Mouse (Mus musculus) CH12.LX (cell line): ENCODE results near the gene Dixdc1. TPM values are rescaled to one million over a fixed set of nuclear protein-coding genes. Genes with fewer than 3 reads are reported as not detected.
A peak's percentile ranks its signal among the peaks of the same experiment; 100 is the strongest.

Source experiments
- DNase-seq: peaks from one replicate; pipeline ENCODE4 v3.0.0-alpha.2; 2013; ENCODE audit errors: extremely low read depth
- H3K27ac ChIP-seq: 2 replicates; pipeline ENCODE4 v1.5.1; 2012; ENCODE audit warnings: low read depth, mild to moderate bottlenecking, control low read depth, moderate library complexity; ENCODE audit not compliant: insufficient read depth
- H3K27me3 ChIP-seq: replicated peaks from 2 replicates; pipeline ENCODE3; 2012; ENCODE audit warnings: inconsistent platforms
- H3K36me3 ChIP-seq, 2 experiments: replicated peaks in 1 of 2; 2 replicates each; pipeline versions ENCODE3 to v1.6.1; 2012; ENCODE audit warnings: inconsistent platforms in 1 of 2, low read length in 1 of 2, mild to moderate bottlenecking in 1 of 2, mixed read lengths in 1 of 2, moderate library complexity in 1 of 2; ENCODE audit not compliant: control insufficient read depth in 1 of 2, insufficient read depth in 1 of 2
- H3K4me1 ChIP-seq, 2 experiments: 2 replicates each; pipeline ENCODE4 v1.6.1; 2012; ENCODE audit warnings: inconsistent platforms in 1 of 2, moderate library complexity in 1 of 2; ENCODE audit not compliant: insufficient read depth in 2 of 2, control insufficient read depth in 1 of 2
- H3K4me2 ChIP-seq: 2 replicates; pipeline ENCODE4 v1.6.1; 2012; ENCODE audit warnings: low read depth, mild to moderate bottlenecking, control low read depth; ENCODE audit not compliant: poor library complexity, insufficient read depth, severe bottlenecking
- H3K4me3 ChIP-seq, 3 experiments: fragments of 150-350 bp in 1 of 3; sonication (generic) in 1 of 3; replicated peaks in 1 of 3; 2 replicates each; pipeline versions ENCODE3 to v1.5.1; 2011 to 2012; ENCODE audit warnings: low read depth in 2 of 3, low read length in 2 of 3, mild to moderate bottlenecking in 2 of 3, moderate library complexity in 2 of 3, control low read depth in 1 of 3, improper control_type of control experiment in 1 of 3, inconsistent platforms in 1 of 3, mixed read lengths in 1 of 3; ENCODE audit not compliant: poor library complexity in 1 of 3
- H3K79me2 ChIP-seq: replicated peaks from 2 replicates; pipeline ENCODE4 v1.6.1; 2012; ENCODE audit warnings: mild to moderate bottlenecking, moderate library complexity; ENCODE audit not compliant: control insufficient read depth, poor library complexity, insufficient read depth, severe bottlenecking; ENCODE audit errors: extremely low read depth
- H3K9ac ChIP-seq: 2 replicates; pipeline ENCODE4 v1.6.1; 2012; ENCODE audit warnings: low read depth, mild to moderate bottlenecking, control low read depth, moderate library complexity; ENCODE audit not compliant: insufficient read depth
- H3K9me3 ChIP-seq: replicated peaks from 2 replicates; pipeline ENCODE3; 2012; ENCODE audit warnings: low read length, inconsistent platforms, mixed read lengths
- CTCF ChIP-seq, 2 experiments: IDR thresholded peaks in 1 of 2; conservative IDR thresholded peaks in 1 of 2; 2 replicates each; pipeline ENCODE4 v1.5.1; 2011 to 2012; ENCODE audit warnings: low read depth in 2 of 2, low read length in 2 of 2, improper control_type of control experiment in 1 of 2, inconsistent platforms in 1 of 2, mild to moderate bottlenecking in 1 of 2, moderate library complexity in 1 of 2
- ETS1 ChIP-seq: conservative IDR thresholded peaks from 2 replicates; pipeline ENCODE4 v1.6.1; 2012; ENCODE audit warnings: low read depth, mild to moderate bottlenecking, inconsistent platforms, low read length, improper control_type of control experiment, moderate library complexity
- JUND ChIP-seq: conservative IDR thresholded peaks from 2 replicates; pipeline ENCODE4 v1.6.1; 2011; ENCODE audit warnings: low read depth, low read length, improper control_type of control experiment
- MAX ChIP-seq: IDR thresholded peaks from 2 replicates; pipeline ENCODE4 v1.6.1; 2011; ENCODE audit warnings: low read length, improper control_type of control experiment
- MEF2A ChIP-seq: IDR thresholded peaks from 2 replicates; pipeline ENCODE4 v1.6.1; 2014; ENCODE audit warnings: low read depth, mild to moderate bottlenecking, inconsistent platforms, low read length, improper control_type of control experiment, borderline replicate concordance
- MXI1 ChIP-seq: IDR thresholded peaks from 2 replicates; pipeline ENCODE4 v1.6.1; 2011; ENCODE audit warnings: mild to moderate bottlenecking, low read depth, low read length, improper control_type of control experiment
- MYC ChIP-seq: IDR thresholded peaks from 2 replicates; pipeline ENCODE4 v1.6.1; 2011; ENCODE audit warnings: low read depth, mild to moderate bottlenecking, improper control_type of control experiment, low read length
- NRF1 ChIP-seq: IDR thresholded peaks from 2 replicates; pipeline ENCODE4 v1.6.1; 2014; ENCODE audit warnings: low read depth, mild to moderate bottlenecking, inconsistent platforms, low read length, improper control_type of control experiment, moderate library complexity
- POLR2AphosphoS2 ChIP-seq: IDR thresholded peaks from 2 replicates; pipeline ENCODE4 v1.6.1; 2011; ENCODE audit warnings: low read depth, low read length, improper control_type of control experiment
- RAD21 ChIP-seq: IDR thresholded peaks from 2 replicates; pipeline ENCODE4 v1.6.1; 2011; ENCODE audit warnings: low read depth, mild to moderate bottlenecking, low read length, improper control_type of control experiment, moderate library complexity
- RCOR1 ChIP-seq: conservative IDR thresholded peaks from 2 replicates; pipeline ENCODE4 v1.6.1; 2012; ENCODE audit warnings: low read depth, mild to moderate bottlenecking, inconsistent platforms, low read length, improper control_type of control experiment
- SMC3 ChIP-seq: IDR thresholded peaks from 2 replicates; pipeline ENCODE4 v1.6.1; 2011; ENCODE audit warnings: low read depth, low read length, improper control_type of control experiment
- ZKSCAN1 ChIP-seq: IDR thresholded peaks from 2 replicates; pipeline ENCODE4 v1.6.1; 2012; ENCODE audit warnings: low read depth, inconsistent platforms, low read length, improper control_type of control experiment, borderline replicate concordance
- ZMIZ1 ChIP-seq: IDR thresholded peaks from 2 replicates; pipeline ENCODE4 v1.6.1; 2012; ENCODE audit warnings: low read depth, mild to moderate bottlenecking, inconsistent platforms, low read length, improper control_type of control experiment
- dilution Hi-C: fragments of 300-500 bp; cut with MboI; formaldehyde crosslinking; loops from 2 replicates; pipeline ENCODE4 v1.14.3; 2020; ENCODE audit warnings: low sequenced_read_pairs; ENCODE audit not compliant: extremely low pct_unique_long_range_greater_than_20kb, extremely low pct_ligation_motif_present
- in situ Hi-C: fragments of 300-500 bp; cut with MboI; formaldehyde crosslinking; loops from 3 replicates; pipeline ENCODE4 v1.14.3; 2019; ENCODE audit warnings: low sequenced_read_pairs, low pct_ligation_motif_present, low pct_unique_long_range_greater_than_20kb, mixed read lengths
- polyA plus RNA-seq: library from polyadenylated mRNA; unstranded; fragments of >175 nt; gene quantifications from 2 replicates; pipeline ENCODE4 v1.2.1, GENCODE M21; 2012; ENCODE audit warnings: low read depth; ENCODE audit not compliant: insufficient read length
- total RNA-seq, 2 experiments: library from RNA; depleted of rRNA; stranded (reverse); fragments of 300-350 nt in 1 of 2; fragments of >200 nt in 1 of 2; gene quantifications; 2 replicates each; pipeline ENCODE4 v1.2.3; 2012 to 2014

Gene Dixdc1
- total and polyA plus RNA-seq, 3 experiments, result 0.13 to 0.23 (median 0.21) TPM

DNA sequence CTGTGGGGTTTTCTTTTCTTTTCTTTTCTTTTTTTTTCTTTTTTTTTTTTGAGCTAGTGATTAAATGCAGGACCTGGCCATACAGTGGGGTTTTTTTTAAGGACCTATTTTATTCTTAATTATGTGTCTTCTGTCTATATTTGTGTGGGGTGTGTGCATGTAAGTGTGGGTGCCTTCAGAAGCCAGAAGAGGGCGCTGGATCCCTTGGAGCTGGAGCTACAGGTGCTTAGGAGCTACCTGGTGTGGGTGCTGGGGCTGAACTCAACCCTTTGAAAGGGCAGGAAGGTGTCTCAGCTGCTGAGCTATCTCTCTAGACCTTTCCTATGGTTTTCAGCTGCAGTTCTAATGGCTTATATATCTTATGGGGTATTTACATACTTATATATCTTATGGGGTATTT is 64.5 kb downstream of the Dixdc1 start:
- Histone ChIP-seq H3K36me3 (no peaks in the 10 kb centered on the region), H3K4me3 (no peak overlapping the region), H3K4me1 (peaks cover 2 to 4% of the 10 kb centered on the region in 2 experiments; a peak in 3 of 4 replicates), H3K27ac (no peak overlapping the region), H3K27me3 (no peaks in the 10 kb centered on the region), H3K79me2 (no peaks in the 10 kb centered on the region), H3K9ac (no peak overlapping the region), H3K9me3 (no peaks in the 10 kb centered on the region), H3K4me2 (no peak overlapping the region)
- DNase-seq, result no peak
- dilution Hi-C loops (no loop called here), in situ Hi-C loops (loop anchor here (5.0 kb wide), 1 partner anchor 217 kb away; no protein-coding TSS in a partner anchor)
- TF ChIP-seq NRF1, result no peak
- TF ChIP-seq JUND, result no peak
- peak in 1 of 2 experiments; percentile 23; a peak in 2 of 4 replicates for TF ChIP-seq CTCF (conservative IDR thresholded peaks at IDR 0.05 in 1 of 2, IDR thresholded peaks at IDR 0.05 in 1 of 2; ENCODE audit: low read depth in 2 of 2, low read length in 2 of 2)
- no peak for TF ChIP-seq RCOR1
- TF ChIP-seq RAD21, result peak; percentile 5
- no peak for TF ChIP-seq MEF2A
- TF ChIP-seq MAX, result no peak

DNA sequence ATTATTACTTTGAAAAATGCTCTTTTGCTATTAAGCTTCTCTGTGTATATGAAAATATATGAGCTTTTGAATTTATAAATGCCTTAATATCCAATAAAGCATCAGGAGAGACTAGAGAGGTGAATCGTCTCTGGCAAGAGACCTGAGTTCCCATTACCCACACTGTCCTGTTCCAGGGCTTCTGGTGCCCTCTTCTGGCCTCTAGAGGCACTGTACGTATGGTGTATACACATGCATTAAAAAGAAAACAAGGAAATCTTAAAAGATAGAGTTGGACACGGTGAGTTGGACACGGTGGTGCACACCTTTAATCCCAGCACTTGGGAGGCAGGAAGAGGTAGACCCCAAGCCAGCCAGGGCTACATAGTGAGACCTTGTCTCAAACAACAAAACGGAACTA is 68.6 kb downstream of the Dixdc1 start:
- 0 out of 2 replicates have a peak, but pooled peaks have one; percentile 38 for TF ChIP-seq MYC
- TF ChIP-seq ZKSCAN1, result no peak
- TF ChIP-seq CTCF (conservative IDR thresholded peaks at IDR 0.05 in 1 of 2, IDR thresholded peaks at IDR 0.05 in 1 of 2; ENCODE audit: low read depth in 2 of 2, low read length in 2 of 2), result peak; percentile 84 to 86
- peak; percentile 64 for TF ChIP-seq SMC3
- peak; percentile 87 for TF ChIP-seq RAD21
- Histone ChIP-seq H3K27me3 (no peaks in the 10 kb centered on the region), H3K27ac (no peak overlapping the region), H3K36me3 (no peaks in the 10 kb centered on the region), H3K4me1 (peaks cover 2 to 4% of the 10 kb centered on the region in 2 experiments; a peak in 3 of 4 replicates), H3K4me3 (no peak overlapping the region), H3K9ac (no peak overlapping the region), H3K9me3 (no peaks in the 10 kb centered on the region), H3K79me2 (no peaks in the 10 kb centered on the region), H3K4me2 (no peak overlapping the region)
- DNase-seq, result peak; percentile 75
- in situ Hi-C loops (loop anchor here (5.0 kb wide), 1 partner anchor 213 kb away; no protein-coding TSS in a partner anchor), dilution Hi-C loops (no loop called here)

DNA sequence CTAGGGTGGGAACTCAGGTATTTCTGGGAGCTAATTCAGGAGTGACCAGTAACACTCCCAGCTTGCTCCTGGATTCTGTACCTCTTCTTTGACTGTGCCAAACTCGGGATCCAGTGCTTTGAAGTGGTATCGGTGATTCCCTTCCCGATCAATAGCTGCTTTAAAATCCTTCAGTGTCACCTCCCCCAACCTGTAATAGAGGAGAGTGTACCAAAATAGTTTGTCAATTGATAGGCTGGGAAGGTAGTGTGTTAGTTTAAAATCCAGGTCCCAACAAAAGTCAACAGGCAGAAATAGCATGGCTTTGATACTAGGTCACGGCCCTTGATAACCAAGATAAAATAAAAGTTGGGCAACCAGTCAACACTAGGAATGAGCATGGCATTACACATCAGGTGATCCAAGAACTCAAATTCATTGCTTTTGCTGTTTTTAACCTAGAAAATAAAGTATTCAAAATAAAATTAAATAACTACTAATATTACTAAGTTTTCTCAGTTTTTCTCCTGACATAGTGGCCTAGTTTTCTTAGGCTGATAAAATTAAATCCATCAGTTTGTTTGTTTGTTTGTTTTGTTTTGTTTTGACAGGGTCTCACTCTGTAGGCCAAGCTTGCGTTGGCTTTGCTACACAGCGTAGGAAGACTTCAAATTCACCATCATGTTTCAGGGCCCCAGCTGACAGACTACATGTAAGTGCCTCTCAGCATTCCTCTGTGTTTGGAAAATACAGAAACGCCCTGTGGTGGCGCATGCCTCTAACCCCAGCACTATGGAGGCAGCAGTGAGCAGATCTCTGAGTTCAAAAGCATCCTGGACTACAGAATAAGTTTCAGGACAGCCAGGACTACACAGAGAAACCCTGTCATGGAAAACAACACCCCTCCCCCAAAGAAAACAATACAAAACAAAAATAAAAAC is 71.5 kb downstream of the Dixdc1 start:
- in situ Hi-C loops (no loop called here), dilution Hi-C loops (no loop called here)
- TF ChIP-seq NRF1 (no peak), MXI1 (no peak), ZMIZ1 (no peak), ETS1 (no peak), RAD21 (no peak), POLR2AphosphoS2 (no peak)
- Histone ChIP-seq H3K9ac (no peak overlapping the region), H3K27ac (no peak overlapping the region), H3K4me1 (peaks cover 2 to 4% of the 10 kb centered on the region in 2 experiments; a peak in 3 of 4 replicates), H3K27me3 (no peaks in the 10 kb centered on the region), H3K4me3 (no peak overlapping the region), H3K9me3 (no peaks in the 10 kb centered on the region), H3K4me2 (no peak overlapping the region), H3K36me3 (no peaks in the 10 kb centered on the region), H3K79me2 (no peaks in the 10 kb centered on the region)
- DNase-seq, result no peak
